Mouse (Mus musculus) embryonic facial prominence, embryonic 11.5 days (tissue): Measurements from ENCODE around the gene Gm18336. TPM values are rescaled to one million over a fixed set of nuclear protein-coding genes. Genes with fewer than 3 reads are reported as not detected.

Source experiments
- ATAC-seq: fragments of 200-750 bp; cut with Nextera tagmentation; replicated peaks from 2 replicates; pipeline ENCODE4 v1.8.0; 2017; ENCODE audit warnings: low read depth; ENCODE audit not compliant: insufficient number of reproducible peaks, low FRiP score, low TSS enrichment
- DNase-seq: peaks from one replicate; pipeline ENCODE4 v3.0.0-alpha.2; 2015; ENCODE audit warnings: low spot score
- H3K27ac ChIP-seq: fragments of 300-500 bp; sonication (generic); replicated peaks from 2 replicates; pipeline ENCODE4 v1.5.1; 2014; ENCODE audit warnings: mild to moderate bottlenecking, low read depth, low read length, control low read depth
- H3K27me3 ChIP-seq: fragments of 300-500 bp; sonication (generic); 2 replicates; pipeline ENCODE4 v1.6.1; 2014; ENCODE audit warnings: mild to moderate bottlenecking, low read length, moderate library complexity, mixed read lengths; ENCODE audit not compliant: control insufficient read depth, insufficient read depth
- H3K36me3 ChIP-seq: fragments of 300-500 bp; sonication (generic); replicated peaks from 2 replicates; pipeline ENCODE4 v1.6.1; 2014; ENCODE audit warnings: low read depth, mild to moderate bottlenecking, low read length, moderate library complexity, mixed read lengths; ENCODE audit not compliant: control insufficient read depth, insufficient read depth
- H3K4me1 ChIP-seq: fragments of 300-500 bp; sonication (generic); 2 replicates; pipeline ENCODE4 v1.6.1; 2014; ENCODE audit warnings: low read length, mixed read lengths; ENCODE audit not compliant: control insufficient read depth, insufficient read depth
- H3K4me2 ChIP-seq: fragments of 300-500 bp; sonication (generic); 2 replicates; pipeline ENCODE4 v1.6.1; 2014; ENCODE audit warnings: low read depth, mild to moderate bottlenecking, control low read depth, low read length, moderate library complexity
- H3K4me3 ChIP-seq: fragments of 300-500 bp; sonication (generic); 2 replicates; pipeline ENCODE4 v1.5.1; 2014; ENCODE audit warnings: low read depth, low read length, control low read depth
- H3K9ac ChIP-seq: fragments of 300-500 bp; sonication (generic); replicated peaks from 2 replicates; pipeline ENCODE4 v1.6.1; 2014; ENCODE audit warnings: mild to moderate bottlenecking, control low read depth, low read length
- H3K9me3 ChIP-seq: fragments of 300-500 bp; sonication (generic); replicated peaks from 2 replicates; pipeline ENCODE4 v1.6.1; 2016; ENCODE audit warnings: mild to moderate bottlenecking, low read length, inconsistent platforms, mixed read lengths; ENCODE audit not compliant: control insufficient read depth
- WGBS: fragments of 180-500 bp; shearing (Covaris S2); extraction: QIAGEN DNeasy Blood & Tissue Kit; methylation state at CpG from one replicate; pipeline ENCODE4 v1.1.7; 2014; 5-methylcytosine and 5-hydroxymethylcytosine counted together
- polyA plus RNA-seq: library from polyadenylated mRNA; unstranded; fragments of >200 nt; fragmentation: Nextera tagmentation; extraction: Ambion mirVana; gene quantifications from 2 replicates; pipeline ENCODE4 v1.2.1, GENCODE M21; 2014

Gene Gm18336
- polyA plus RNA-seq, 1 experiment from 2014 or later, result not detected

- H3K4me2 ChIP-seq, result no peak overlapping the region
- 90% methylated on average over 20 of the region's 20 CpGs for WGBS
- ATAC-seq (no peak), DNase-seq (no peak)
- H3K27ac ChIP-seq, result no peak overlapping the region
- no peaks in the 10 kb centered on the region for H3K27me3 ChIP-seq
- no peaks in the 10 kb centered on the region for H3K4me1 ChIP-seq
- H3K4me3 ChIP-seq, result no peak overlapping the region
- H3K9me3 ChIP-seq, result no peaks in the 10 kb centered on the region
- no peaks in the 10 kb centered on the region for H3K36me3 ChIP-seq
- no peak overlapping the region for H3K9ac ChIP-seq
Measured at GRCm38 (mm10) chrX:73400951-73401350, 2.4 kb upstream of the Gm18336 start.

- Histone ChIP-seq H3K4me3 (no peak overlapping the region), H3K9me3 (no peaks in the 10 kb centered on the region), H3K9ac (no peak overlapping the region), H3K4me2 (no peak overlapping the region), H3K4me1 (no peaks in the 10 kb centered on the region), H3K27ac (no peak overlapping the region), H3K36me3 (no peaks in the 10 kb centered on the region), H3K27me3 (no peaks in the 10 kb centered on the region)
- DNase-seq (no peak), ATAC-seq (no peak)
- WGBS, result 88% methylated on average over 1 of the region's 1 CpGs
Measured at GRCm38 (mm10) chrX:73396446-73396845, 2.1 kb downstream of the Gm18336 start.

- H3K27me3 ChIP-seq, result no peaks in the 10 kb centered on the region
- no peak overlapping the region for H3K9ac ChIP-seq
- DNase-seq (no peak), ATAC-seq (no peak)
- H3K36me3 ChIP-seq, result no peaks in the 10 kb centered on the region
- no peak overlapping the region for H3K4me3 ChIP-seq
- no peaks in the 10 kb centered on the region for H3K9me3 ChIP-seq
- 80% methylated on average over 4 of the region's 4 CpGs for WGBS
- H3K4me1 ChIP-seq, result no peaks in the 10 kb centered on the region
- no peak overlapping the region for H3K4me2 ChIP-seq
- H3K27ac ChIP-seq, result no peak overlapping the region
Measured at GRCm38 (mm10) chrX:73391481-73391880, 7.1 kb downstream of the Gm18336 start.

GRCm38 (mm10) chrX:73384924-73385323 lies 13.6 kb downstream of the Gm18336 start:
- ATAC-seq, result no peak
- Histone ChIP-seq H3K4me1 (no peaks in the 10 kb centered on the region), H3K9ac (no peak overlapping the region), H3K27me3 (no peaks in the 10 kb centered on the region), H3K27ac (no peak overlapping the region), H3K36me3 (no peaks in the 10 kb centered on the region), H3K4me3 (no peak overlapping the region), H3K9me3 (no peaks in the 10 kb centered on the region), H3K4me2 (no peak overlapping the region)
- WGBS, result 26% methylated on average over 1 of the region's 1 CpGs
- DNase-seq, result no peak

GRCm38 (mm10) chrX:73384419-73384818 lies 14.1 kb downstream of the Gm18336 start:
- no peak overlapping the region for H3K27ac ChIP-seq
- WGBS, result 63% methylated on average over 6 of the region's 6 CpGs
- no peaks in the 10 kb centered on the region for H3K9me3 ChIP-seq
- H3K4me3 ChIP-seq, result no peak overlapping the region
- ATAC-seq (no peak), DNase-seq (peak; percentile 0)
- H3K4me1 ChIP-seq, result no peaks in the 10 kb centered on the region
- H3K4me2 ChIP-seq, result no peak overlapping the region
- no peak overlapping the region for H3K9ac ChIP-seq
- H3K27me3 ChIP-seq, result no peaks in the 10 kb centered on the region
- no peaks in the 10 kb centered on the region for H3K36me3 ChIP-seq

GRCm38 (mm10) chrX:73363291-73363690 lies 35.2 kb downstream of the Gm18336 start:
- H3K9me3 ChIP-seq, result no peaks in the 10 kb centered on the region

GRCm38 (mm10) chrX:73356719-73357118 lies 41.8 kb downstream of the Gm18336 start:
- WGBS, result 77% methylated on average over 1 of the region's 1 CpGs
- Histone ChIP-seq H3K27ac (no peak overlapping the region), H3K9me3 (no peaks in the 10 kb centered on the region), H3K4me3 (no peak overlapping the region), H3K27me3 (no peaks in the 10 kb centered on the region), H3K4me1 (no peaks in the 10 kb centered on the region), H3K36me3 (peaks cover 10% of the 10 kb centered on the region), H3K4me2 (no peak overlapping the region), H3K9ac (no peak overlapping the region)
- ATAC-seq, result no peak
- no peak for DNase-seq

More at GRCm38 (mm10) chrX:73363291-73363690, 35.2 kb downstream of the Gm18336 start:
- Histone ChIP-seq H3K9ac (no peak overlapping the region), H3K36me3 (no peaks in the 10 kb centered on the region), H3K4me2 (no peak overlapping the region), H3K4me1 (no peaks in the 10 kb centered on the region), H3K27me3 (no peaks in the 10 kb centered on the region), H3K27ac (no peak overlapping the region), H3K4me3 (no peak overlapping the region)
- ATAC-seq, result no peak
- DNase-seq, result no peak

- Histone ChIP-seq H3K9me3 (no peaks in the 10 kb centered on the region), H3K9ac (no peak overlapping the region), H3K27ac (no peak overlapping the region), H3K4me3 (no peak overlapping the region), H3K36me3 (peaks cover 10% of the 10 kb centered on the region), H3K27me3 (no peaks in the 10 kb centered on the region), H3K4me1 (no peaks in the 10 kb centered on the region), H3K4me2 (no peak overlapping the region)
- DNase-seq (no peak), ATAC-seq (no peak)
- WGBS, result 97% methylated on average over 2 of the region's 2 CpGs
Measured at GRCm38 (mm10) chrX:73356163-73356562, 42.4 kb downstream of the Gm18336 start.
